Mouse (Mus musculus): ENCODE measurements around the gene 4430402I18Rik. TPM values are rescaled to one million over a fixed set of nuclear protein-coding genes. Genes with fewer than 3 reads are reported as not detected.

4430402I18Rik gene
- polyA plus RNA-seq, 2 experiments, result 1.5 to 3.1 TPM

DNA sequence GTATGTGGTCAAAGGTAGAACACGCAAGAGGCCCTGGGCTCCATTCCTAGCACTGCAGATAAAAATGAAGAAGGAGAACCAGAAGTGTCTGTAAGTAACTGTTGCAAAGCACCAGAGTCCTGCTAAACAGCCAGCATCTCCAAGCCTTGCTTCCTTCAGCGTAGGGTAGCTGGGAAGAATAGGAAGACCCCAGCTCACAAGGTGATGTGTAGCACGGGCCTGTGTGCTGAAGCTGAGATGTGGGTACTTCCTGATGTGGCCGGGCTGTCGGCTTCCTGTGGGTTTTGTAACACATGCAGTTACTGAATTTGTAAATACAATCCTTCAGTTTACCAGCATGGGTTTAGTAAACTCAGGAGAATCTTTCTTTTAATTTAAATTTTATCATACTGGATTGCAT is 27.8 kb upstream of the 4430402I18Rik start:
- H3K36me3 ChIP-seq (replicated peaks; ENCODE audit: control insufficient read depth, insufficient read depth, low read depth), result peaks cover 19% of the 10 kb centered on the region
- TF ChIP-seq CTCF (IDR thresholded peaks at IDR 0.05; ENCODE audit: low read depth), result no peak
- TF ChIP-seq EP300 (IDR thresholded peaks at IDR 0.05; ENCODE audit: low read depth), result no peak
- no peak overlapping the region for H3K4me3 ChIP-seq (ENCODE audit: insufficient read depth in 1 of 2, low read depth in 2 of 2, low read length in 2 of 2)
- no peaks in the 10 kb centered on the region for H3K9me3 ChIP-seq (ENCODE audit: control insufficient read depth, low read length)
- H3K4me1 ChIP-seq (replicated peaks; ENCODE audit: control insufficient read depth in 2 of 2, insufficient read depth in 2 of 2, low read length in 1 of 2), result peaks cover 4 to 10% of the 10 kb centered on the region in 2 experiments
- no peaks in the 10 kb centered on the region for H3K27me3 ChIP-seq (ENCODE audit: control insufficient read depth, insufficient read depth, low read length)
- 48% methylated on average over 5 of the region's 5 CpGs for WGBS (ENCODE audit: insufficient replicate concordance)
- ATAC-seq (ENCODE audit: insufficient read depth), result no peak
- H3K4me2 ChIP-seq (ENCODE audit: low read depth), result no peak overlapping the region
- no peak overlapping the region for H3K9ac ChIP-seq (replicated peaks)
- DNase-seq (ENCODE audit: low read depth in 3 of 3, low spot score in 3 of 3), result no peak
- no peak overlapping the region for H3K27ac ChIP-seq

DNA sequence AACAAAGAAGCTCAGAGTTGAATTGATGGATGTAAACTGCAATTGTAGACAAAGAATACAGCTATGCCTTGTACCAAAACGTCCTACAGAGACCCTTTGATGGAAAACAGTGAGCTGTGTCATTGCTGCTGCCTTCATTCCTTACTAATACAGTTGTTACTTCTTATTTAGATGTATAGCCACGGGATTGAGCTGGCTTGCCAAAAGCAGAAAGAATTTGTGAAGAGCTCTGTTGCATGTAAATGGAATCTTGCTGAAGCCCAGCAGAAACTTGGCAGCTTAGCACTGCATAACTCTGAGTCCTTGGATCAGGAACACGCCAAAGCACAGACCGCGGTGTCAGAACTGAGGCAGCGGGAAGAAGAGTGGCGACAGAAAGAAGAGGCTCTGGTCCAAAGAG is 27.3 kb upstream of the 4430402I18Rik start:
- WGBS (ENCODE audit: insufficient replicate concordance), result 77% methylated on average over 7 of the region's 7 CpGs
- Histone ChIP-seq H3K4me1 (replicated peaks; ENCODE audit: control insufficient read depth in 2 of 2, insufficient read depth in 2 of 2, low read length in 1 of 2) (peaks cover 4 to 10% of the 10 kb centered on the region in 2 experiments), H3K4me2 (ENCODE audit: low read depth) (no peak overlapping the region), H3K36me3 (replicated peaks; ENCODE audit: control insufficient read depth, insufficient read depth, low read depth) (peaks cover 14% of the 10 kb centered on the region), H3K9me3 (ENCODE audit: control insufficient read depth, low read length) (no peaks in the 10 kb centered on the region), H3K27ac (no peak overlapping the region), H3K27me3 (ENCODE audit: control insufficient read depth, insufficient read depth, low read length) (no peaks in the 10 kb centered on the region), H3K9ac (replicated peaks) (no peak overlapping the region), H3K4me3 (ENCODE audit: insufficient read depth in 1 of 2, low read depth in 2 of 2, low read length in 2 of 2) (no peak overlapping the region)
- TF ChIP-seq CTCF (IDR thresholded peaks at IDR 0.05; ENCODE audit: low read depth) (no peak), EP300 (IDR thresholded peaks at IDR 0.05; ENCODE audit: low read depth) (no peak)
- DNase-seq (ENCODE audit: low read depth in 3 of 3, low spot score in 3 of 3), result no peak
- no peak for ATAC-seq (ENCODE audit: insufficient read depth)

DNA sequence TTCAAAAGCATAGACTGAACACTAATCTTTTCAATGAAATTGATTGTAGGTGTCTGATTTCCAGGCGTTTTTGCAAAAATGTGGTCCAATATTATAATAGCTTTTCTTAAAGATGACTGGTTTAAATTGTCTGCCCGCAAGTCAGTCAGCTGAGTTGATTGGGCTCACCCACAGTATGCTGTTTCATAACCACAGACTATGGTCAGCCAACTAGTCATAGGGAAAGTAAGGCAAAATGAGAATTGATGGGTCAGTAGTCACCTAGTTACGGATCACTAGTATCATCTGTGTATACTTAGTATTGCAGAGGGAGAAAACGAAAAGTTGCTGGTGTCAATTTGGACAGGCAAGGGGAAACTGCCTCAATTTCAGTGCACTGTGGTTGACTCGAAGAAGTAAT is 23.8 kb upstream of the 4430402I18Rik start:
- ATAC-seq (ENCODE audit: insufficient read depth) (no peak), DNase-seq (ENCODE audit: low read depth in 3 of 3, low spot score in 3 of 3) (no peak)
- Histone ChIP-seq H3K4me2 (ENCODE audit: low read depth) (peak overlapping the region; percentile 82), H3K27ac (no peak overlapping the region), H3K9me3 (ENCODE audit: control insufficient read depth, low read length) (no peaks in the 10 kb centered on the region), H3K4me3 (ENCODE audit: insufficient read depth in 1 of 2, low read depth in 2 of 2, low read length in 2 of 2) (peak overlapping the region; percentile 74 to 86), H3K36me3 (replicated peaks; ENCODE audit: control insufficient read depth, insufficient read depth, low read depth) (peaks cover 12% of the 10 kb centered on the region), H3K4me1 (replicated peaks; ENCODE audit: control insufficient read depth in 2 of 2, insufficient read depth in 2 of 2, low read length in 1 of 2) (peaks cover 7 to 15% of the 10 kb centered on the region in 2 experiments), H3K27me3 (ENCODE audit: control insufficient read depth, insufficient read depth, low read length) (no peaks in the 10 kb centered on the region), H3K9ac (replicated peaks) (peak overlapping the region; percentile 69)
- no peak for TF ChIP-seq EP300 (IDR thresholded peaks at IDR 0.05; ENCODE audit: low read depth)
- no peak for TF ChIP-seq CTCF (IDR thresholded peaks at IDR 0.05; ENCODE audit: low read depth)
- WGBS (ENCODE audit: insufficient replicate concordance), result 48% methylated on average over 5 of the region's 5 CpGs

DNA sequence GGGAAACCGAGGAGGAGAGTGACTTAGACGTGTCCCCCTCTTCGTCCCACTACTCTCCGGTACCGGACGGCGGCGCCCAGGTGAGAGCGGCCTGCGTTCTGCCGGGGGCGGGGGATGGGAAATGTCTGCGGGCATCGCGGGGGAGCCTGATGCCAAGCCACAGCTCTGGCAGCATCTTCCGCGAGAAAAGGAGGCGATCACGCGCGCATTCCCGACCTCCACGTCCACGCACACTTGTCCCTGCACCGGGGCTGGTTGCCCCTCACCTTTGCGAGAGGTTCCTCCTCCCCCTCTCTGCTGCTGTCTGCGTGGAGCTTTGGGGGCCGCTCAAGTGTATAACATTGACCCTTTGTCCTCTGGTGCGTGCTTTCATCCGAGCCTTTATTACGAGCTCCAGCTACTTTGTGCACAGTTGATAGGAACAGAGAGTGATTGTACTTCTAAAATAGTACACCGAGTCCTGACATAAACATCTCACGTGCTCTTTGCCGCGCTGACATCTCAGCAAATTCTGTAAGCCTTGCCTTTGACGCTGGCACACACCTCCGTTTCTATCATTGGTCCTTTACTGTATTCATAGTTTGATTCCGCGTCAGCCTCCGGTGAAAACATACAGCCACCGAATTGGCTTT is 23.1 kb upstream of the 4430402I18Rik start:
- TF ChIP-seq CTCF (IDR thresholded peaks at IDR 0.05; ENCODE audit: low read depth) (no peak), EP300 (IDR thresholded peaks at IDR 0.05; ENCODE audit: low read depth) (no peak)
- peaks cover 12% of the 10 kb centered on the region for H3K36me3 ChIP-seq (replicated peaks; ENCODE audit: control insufficient read depth, insufficient read depth, low read depth)
- WGBS (ENCODE audit: insufficient replicate concordance), result under 1% methylated on average over 41 of the region's 41 CpGs
- H3K9ac ChIP-seq (replicated peaks), result peak overlapping the region; percentile 69
- peaks cover 7 to 15% of the 10 kb centered on the region in 2 experiments for H3K4me1 ChIP-seq (replicated peaks; ENCODE audit: control insufficient read depth in 2 of 2, insufficient read depth in 2 of 2, low read length in 1 of 2)
- H3K4me3 ChIP-seq (ENCODE audit: insufficient read depth in 1 of 2, low read depth in 2 of 2, low read length in 2 of 2), result peak overlapping the region; percentile 74 to 86
- no peaks in the 10 kb centered on the region for H3K9me3 ChIP-seq (ENCODE audit: control insufficient read depth, low read length)
- peak overlapping the region; percentile 82 for H3K4me2 ChIP-seq (ENCODE audit: low read depth)
- DNase-seq (ENCODE audit: low read depth in 3 of 3, low spot score in 3 of 3), result peak in 2 of 3 experiments; percentile 28 to 32
- peak; percentile 61; the same call in 1 of the 2 replicates for ATAC-seq (ENCODE audit: insufficient read depth)
- H3K27me3 ChIP-seq (ENCODE audit: control insufficient read depth, insufficient read depth, low read length), result no peaks in the 10 kb centered on the region
- peak overlapping the region; percentile 17 for H3K27ac ChIP-seq

DNA sequence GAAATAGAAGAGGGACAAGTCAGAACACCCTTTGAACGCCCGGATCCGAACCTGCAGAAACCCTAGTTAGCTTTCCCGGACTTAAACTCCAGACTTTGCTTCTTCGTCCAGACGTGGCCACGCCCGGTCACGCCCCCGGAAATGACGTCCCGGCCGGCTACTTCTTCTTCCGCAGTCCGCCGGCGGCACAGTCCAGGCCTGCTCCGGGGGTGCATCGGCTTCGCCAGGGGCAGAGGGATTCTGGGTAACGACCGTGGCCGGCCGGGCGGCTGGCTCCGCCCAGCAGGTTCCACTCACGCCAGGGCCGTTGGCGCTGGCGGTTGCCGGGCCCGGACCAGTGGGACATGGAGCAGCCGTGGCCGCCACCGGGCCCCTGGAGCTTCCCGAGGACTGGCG is 22.6 kb upstream of the 4430402I18Rik start, which contains the start of gene Cdc37l1:
TSS of gene Cdc37l1 (plus strand) at position 159 of the 396 bp plus-strand sequence.
- peak within 1 kb of the TSS; percentile 53 for H3K27ac ChIP-seq
- H3K4me1 ChIP-seq (replicated peaks; ENCODE audit: control insufficient read depth in 2 of 2, insufficient read depth in 2 of 2, low read length in 1 of 2), result peaks cover 7 to 15% of the 10 kb centered on the region in 2 experiments
- ATAC-seq (ENCODE audit: insufficient read depth), result peak; percentile 99
- peak within 1 kb of the TSS; percentile 82 for H3K4me2 ChIP-seq (ENCODE audit: low read depth)
- H3K9ac ChIP-seq (replicated peaks), result peak within 1 kb of the TSS; percentile 69
- peaks cover 7% of the 10 kb centered on the region for H3K36me3 ChIP-seq (replicated peaks; ENCODE audit: control insufficient read depth, insufficient read depth, low read depth)
- H3K4me3 ChIP-seq (ENCODE audit: insufficient read depth in 1 of 2, low read depth in 2 of 2, low read length in 2 of 2), result peak within 1 kb of the TSS; percentile 74 to 86
- H3K9me3 ChIP-seq (ENCODE audit: control insufficient read depth, low read length), result no peaks in the 10 kb centered on the region
- TF ChIP-seq EP300 (IDR thresholded peaks at IDR 0.05; ENCODE audit: low read depth) (no peak), CTCF (IDR thresholded peaks at IDR 0.05; ENCODE audit: low read depth) (no peak)
- H3K27me3 ChIP-seq (ENCODE audit: control insufficient read depth, insufficient read depth, low read length), result no peaks in the 10 kb centered on the region
- peak; percentile 91 to 93 (median 92) for DNase-seq (ENCODE audit: low read depth in 3 of 3, low spot score in 3 of 3)
- under 1% methylated on average over 37 of the region's 37 CpGs for WGBS (ENCODE audit: insufficient replicate concordance)

Data from liver, embryonic 14.5 days (tissue).